Mouse (Mus musculus) thymus, postnatal 10 days (tissue): Measurements from ENCODE around the gene Trim56.

Experiments
- DNase-seq, 2 experiments: peaks; one replicate each; pipeline ENCODE4 v3.0.0; 2021; ENCODE audit warnings: low spot score in 2 of 2

Trim56 gene

GRCm38 (mm10) chr5:137108111-137108510 lies 7.9 kb downstream of the Trim56 start:
- DNase-seq, result no peak

GRCm38 (mm10) chr5:137107670-137108069 lies 8.3 kb downstream of the Trim56 start:
- DNase-seq, result no peak

GRCm38 (mm10) chr5:137107024-137107423 lies 9.0 kb downstream of the Trim56 start:
- DNase-seq, result peak; percentile 60 to 84

- no peak for DNase-seq
These were observed 9.6 kb downstream of the Trim56 start for GRCm38 (mm10) chr5:137106434-137106833.

GRCm38 (mm10) chr5:137103969-137104368 lies 12.0 kb downstream of the Trim56 start:
- DNase-seq, result no peak

- peak; percentile 39 to 53 for DNase-seq
These were observed 13.2 kb downstream of the Trim56 start for GRCm38 (mm10) chr5:137102575-137103522.

GRCm38 (mm10) chr5:137102078-137102477 lies 13.9 kb downstream of the Trim56 start:
- DNase-seq, result no peak

- DNase-seq, result no peak
These were observed 15.3 kb downstream of the Trim56 start for GRCm38 (mm10) chr5:137100660-137101059.

GRCm38 (mm10) chr5:137098418-137098817 lies 17.6 kb downstream of the Trim56 start:
- DNase-seq, result no peak

- DNase-seq, result no peak
These were observed 20.0 kb downstream of the Trim56 start for GRCm38 (mm10) chr5:137096037-137096436.

GRCm38 (mm10) chr5:137095135-137095534 lies 20.9 kb downstream of the Trim56 start:
- DNase-seq, result no peak

GRCm38 (mm10) chr5:137093720-137094119 lies 22.3 kb downstream of the Trim56 start:
- DNase-seq, result no peak

- DNase-seq, result no peak
These were observed 24.4 kb downstream of the Trim56 start for GRCm38 (mm10) chr5:137091560-137091959.

GRCm38 (mm10) chr5:137090870-137091269 lies 25.1 kb downstream of the Trim56 start:
- DNase-seq, result no peak

- DNase-seq, result no peak
These were observed 28.6 kb downstream of the Trim56 start for GRCm38 (mm10) chr5:137087410-137087809.

GRCm38 (mm10) chr5:137085731-137086130 lies 30.3 kb downstream of the Trim56 start:
- no peak for DNase-seq

- no peak for DNase-seq
These were observed 31.0 kb downstream of the Trim56 start for GRCm38 (mm10) chr5:137085021-137085420.

- no peak for DNase-seq
These were observed 33.0 kb downstream of the Trim56 start for GRCm38 (mm10) chr5:137083051-137083450.

GRCm38 (mm10) chr5:137079849-137080248 lies 36.2 kb downstream of the Trim56 start:
- no peak for DNase-seq

GRCm38 (mm10) chr5:137078616-137079015 lies 37.4 kb downstream of the Trim56 start:
- DNase-seq, result no peak

- DNase-seq, result no peak
These were observed 38.0 kb downstream of the Trim56 start for GRCm38 (mm10) chr5:137078041-137078440.

GRCm38 (mm10) chr5:137077187-137077586 lies 38.8 kb downstream of the Trim56 start:
- DNase-seq, result no peak

GRCm38 (mm10) chr5:137076191-137076930 lies 39.6 kb downstream of the Trim56 start:
- no peak for DNase-seq
